Mouse (Mus musculus) forebrain, embryonic 11.5 days (tissue): ENCODE data around the gene Srrm4. TPM values are rescaled to one million over a fixed set of nuclear protein-coding genes. Genes with fewer than 3 reads are reported as not detected.
"Not testable (repeated sequence)": the region's sequence is repeated elsewhere in the genome, so short reads cannot be mapped to it uniquely, and the experiment has no call there.

Source experiments
- ATAC-seq: fragments of 200-750 bp; cut with Nextera tagmentation; replicated peaks from 2 replicates; pipeline ENCODE4 v1.8.0; 2017; ENCODE audit warnings: moderate TSS enrichment; ENCODE audit not compliant: low FRiP score
- DNase-seq: peaks from one replicate; pipeline ENCODE4 v3.0.0-alpha.2; 2017; ENCODE audit warnings: low spot score
- H3K27ac ChIP-seq: fragments of 300-500 bp; sonication (generic); 2 replicates; pipeline ENCODE4 v1.5.1; 2014; ENCODE audit warnings: low read depth, low read length
- H3K27me3 ChIP-seq: fragments of 300-500 bp; sonication (generic); 2 replicates; pipeline ENCODE4 v1.6.1; 2014; ENCODE audit warnings: mild to moderate bottlenecking, low read length, mixed read lengths; ENCODE audit not compliant: control insufficient read depth, insufficient read depth
- H3K36me3 ChIP-seq: fragments of 300-500 bp; sonication (generic); 2 replicates; pipeline ENCODE4 v1.6.1; 2014; ENCODE audit warnings: mild to moderate bottlenecking, low read length, moderate library complexity, mixed read lengths; ENCODE audit not compliant: control insufficient read depth, insufficient read depth
- H3K4me1 ChIP-seq: fragments of 300-500 bp; sonication (generic); replicated peaks from 2 replicates; pipeline ENCODE4 v1.6.1; 2014; ENCODE audit warnings: low read length, mixed read lengths; ENCODE audit not compliant: control insufficient read depth, insufficient read depth
- H3K4me2 ChIP-seq: fragments of 300-500 bp; sonication (generic); 2 replicates; pipeline ENCODE4 v1.6.1; 2014; ENCODE audit warnings: low read depth, mild to moderate bottlenecking, low read length, moderate library complexity, mixed read lengths; ENCODE audit not compliant: severe bottlenecking
- H3K4me3 ChIP-seq: fragments of 300-500 bp; sonication (generic); 2 replicates; pipeline ENCODE4 v1.5.1; 2014; ENCODE audit warnings: low read depth, low read length
- H3K9ac ChIP-seq: fragments of 300-500 bp; sonication (generic); 2 replicates; pipeline ENCODE4 v1.6.1; 2014; ENCODE audit warnings: low read length
- H3K9me3 ChIP-seq: fragments of 300-500 bp; sonication (generic); 2 replicates; pipeline ENCODE4 v1.6.1; 2016; ENCODE audit warnings: low read length, mixed read lengths; ENCODE audit not compliant: control insufficient read depth
- WGBS: fragments of 180-500 bp; shearing (Covaris S2); extraction: QIAGEN DNeasy Blood & Tissue Kit; methylation state at CpG from one replicate; pipeline ENCODE4 v1.1.7; 2014; 5-methylcytosine and 5-hydroxymethylcytosine counted together
- polyA plus RNA-seq: library from polyadenylated mRNA; unstranded; fragments of >200 nt; fragmentation: Nextera tagmentation; extraction: Ambion mirVana; gene quantifications from 2 replicates; pipeline ENCODE4 v1.2.1, GENCODE M21; 2014

Gene Srrm4
- polyA plus RNA-seq, 1 experiment from 2014 or later = 19.5 TPM

- Histone ChIP-seq H3K4me3 (no peak overlapping the region), H3K27ac (no peak overlapping the region), H3K4me1 (no peaks in the 10 kb centered on the region), H3K9ac (no peak overlapping the region), H3K4me2 (no peak overlapping the region), H3K36me3 (no peaks in the 10 kb centered on the region), H3K9me3 (no peaks in the 10 kb centered on the region), H3K27me3 (peaks cover 2% of the 10 kb centered on the region)
- ATAC-seq = no peak
- WGBS = 79% methylated on average over 7 of the region's 7 CpGs
- DNase-seq = no peak
These were observed 148.7 kb downstream of the Srrm4 start for GRCm38 (mm10) chr5:116442697-116443458.

- Histone ChIP-seq H3K9ac (no peak overlapping the region), H3K36me3 (no peaks in the 10 kb centered on the region), H3K27ac (no peak overlapping the region), H3K27me3 (no peaks in the 10 kb centered on the region), H3K4me3 (no peak overlapping the region), H3K9me3 (no peaks in the 10 kb centered on the region), H3K4me1 (no peaks in the 10 kb centered on the region; the same call in 1 of the 2 replicates), H3K4me2 (no peak overlapping the region)
- ATAC-seq (no peak), DNase-seq (no peak)
- 60% methylated on average over 4 of the region's 4 CpGs for WGBS
These were observed 151.4 kb downstream of the Srrm4 start for GRCm38 (mm10) chr5:116440251-116440650.

- no peak overlapping the region for H3K4me3 ChIP-seq
- WGBS = 34% methylated on average over 4 of the region's 4 CpGs
- H3K9me3 ChIP-seq = no peaks in the 10 kb centered on the region
- H3K27ac ChIP-seq = no peak overlapping the region
- H3K9ac ChIP-seq = no peak overlapping the region
- no peaks in the 10 kb centered on the region; the same call in 1 of the 2 replicates for H3K4me1 ChIP-seq
- no peaks in the 10 kb centered on the region for H3K36me3 ChIP-seq
- no peak overlapping the region for H3K4me2 ChIP-seq
- no peaks in the 10 kb centered on the region for H3K27me3 ChIP-seq
- ATAC-seq (no peak), DNase-seq (no peak)
These were observed 153.3 kb downstream of the Srrm4 start for GRCm38 (mm10) chr5:116438328-116438727.

DNA sequence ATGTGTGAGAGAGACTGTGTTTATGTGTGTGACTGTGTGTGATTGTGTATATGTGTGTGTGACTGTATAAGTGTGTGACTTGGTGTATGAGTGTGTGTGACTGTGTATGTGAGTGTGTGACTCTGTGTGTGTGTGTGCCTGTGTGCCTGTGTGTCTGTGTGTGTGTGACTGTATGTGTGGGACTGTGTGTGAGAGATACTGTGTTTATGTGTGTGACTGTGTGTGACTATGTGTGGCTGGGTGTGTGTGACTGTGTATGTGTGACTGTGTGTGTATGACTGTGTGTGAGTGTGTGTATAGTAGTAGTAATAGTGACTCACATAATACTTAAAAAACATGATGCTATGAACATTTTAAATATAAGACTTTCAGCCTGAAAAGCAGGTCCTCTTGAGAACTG lies 155.5 kb downstream of the Srrm4 start:
- DNase-seq = no peak
- Histone ChIP-seq H3K27me3 (no peaks in the 10 kb centered on the region), H3K27ac (no peak overlapping the region), H3K9ac (no peak overlapping the region), H3K4me3 (no peak overlapping the region), H3K4me1 (no peaks in the 10 kb centered on the region; the same call in 1 of the 2 replicates), H3K9me3 (no peaks in the 10 kb centered on the region), H3K4me2 (no peak overlapping the region), H3K36me3 (no peaks in the 10 kb centered on the region)
- ATAC-seq = no peak

- DNase-seq (no peak), ATAC-seq (no peak)
- Histone ChIP-seq H3K9me3 (no peaks in the 10 kb centered on the region), H3K4me1 (no peaks in the 10 kb centered on the region; the same call in 1 of the 2 replicates), H3K4me2 (no peak overlapping the region), H3K9ac (no peak overlapping the region), H3K36me3 (no peaks in the 10 kb centered on the region), H3K4me3 (no peak overlapping the region), H3K27ac (no peak overlapping the region), H3K27me3 (no peaks in the 10 kb centered on the region)
- 75% methylated on average over 13 of the region's 13 CpGs for WGBS
These were observed 156.4 kb downstream of the Srrm4 start for GRCm38 (mm10) chr5:116434976-116435850.

GRCm38 (mm10) chr5:116432871-116433270 lies 158.7 kb downstream of the Srrm4 start:
- no peak for DNase-seq
- WGBS = 53% methylated on average over 7 of the region's 7 CpGs
- no peak overlapping the region for H3K9ac ChIP-seq
- H3K27me3 ChIP-seq = no peaks in the 10 kb centered on the region
- no peaks in the 10 kb centered on the region; the same call in 1 of the 2 replicates for H3K4me1 ChIP-seq
- H3K4me2 ChIP-seq = no peak overlapping the region
- no peak overlapping the region for H3K4me3 ChIP-seq
- ATAC-seq = no peak
- no peaks in the 10 kb centered on the region for H3K9me3 ChIP-seq
- H3K27ac ChIP-seq = no peak overlapping the region
- H3K36me3 ChIP-seq = no peaks in the 10 kb centered on the region

DNA sequence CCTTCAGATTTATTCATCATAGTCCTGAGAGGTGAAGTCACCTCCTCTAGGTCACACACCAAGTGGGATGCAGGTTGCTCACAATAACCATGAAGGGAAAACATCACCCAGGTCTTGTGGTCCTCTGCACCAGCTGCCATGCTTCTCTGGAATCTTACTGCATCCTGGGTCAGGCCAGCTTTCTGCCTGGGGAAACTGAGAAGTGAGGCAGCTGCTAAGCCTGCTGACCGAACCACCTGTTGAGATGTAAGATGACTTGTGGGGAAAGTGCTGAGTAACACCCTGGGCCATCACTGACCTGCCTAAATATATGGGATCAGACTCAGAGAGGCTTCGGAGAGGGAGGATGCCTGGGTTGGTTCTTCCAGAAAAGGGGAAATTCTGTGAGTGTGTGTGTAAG lies 164.9 kb downstream of the Srrm4 start:
- H3K36me3 ChIP-seq = no peaks in the 10 kb centered on the region
- no peaks in the 10 kb centered on the region for H3K9me3 ChIP-seq
- no peaks in the 10 kb centered on the region for H3K27me3 ChIP-seq
- H3K4me3 ChIP-seq = no peak overlapping the region
- no peak overlapping the region for H3K9ac ChIP-seq
- H3K4me2 ChIP-seq = no peak overlapping the region
- no peak overlapping the region for H3K27ac ChIP-seq
- 82% methylated on average over 2 of the region's 2 CpGs for WGBS
- ATAC-seq = no peak
- H3K4me1 ChIP-seq = peaks cover 11% of the 10 kb centered on the region
- no peak for DNase-seq

GRCm38 (mm10) chr5:116425709-116426108 lies 165.9 kb downstream of the Srrm4 start:
- not testable (repeated sequence) for H3K9me3 ChIP-seq, ATAC-seq, H3K36me3 ChIP-seq, H3K4me3 ChIP-seq, H3K27ac ChIP-seq, H3K4me2 ChIP-seq, H3K27me3 ChIP-seq, H3K9ac ChIP-seq, DNase-seq
- WGBS = 88% methylated on average over 3 of the region's 3 CpGs
- H3K4me1 ChIP-seq = peaks cover 14% of the 10 kb centered on the region
